Mouse (Mus musculus) intestine, embryonic 14.5 days (tissue): Measurements from ENCODE around the gene Pdgfd. TPM values are rescaled to one million over a fixed set of nuclear protein-coding genes. Genes with fewer than 3 reads are reported as not detected.
"Not testable (repeated sequence)": the region's sequence is repeated elsewhere in the genome, so short reads cannot be mapped to it uniquely, and the experiment has no call there.

ENCODE experiments used
- ATAC-seq: fragments of 200-750 bp; cut with Nextera tagmentation; replicated peaks from 2 replicates; pipeline ENCODE4 v1.8.0; 2017; ENCODE audit warnings: low read depth, moderate number of reproducible peaks, moderate TSS enrichment, moderate library complexity; ENCODE audit not compliant: low FRiP score, low TSS enrichment
- DNase-seq: peaks from one replicate; pipeline ENCODE4 v3.0.0-alpha.2; 2018; ENCODE audit warnings: low spot score
- H3K27ac ChIP-seq: fragments of 300-500 bp; sonication (generic); 2 replicates; pipeline ENCODE4 v1.5.1; 2014; ENCODE audit warnings: low read depth, mild to moderate bottlenecking, control low read depth
- H3K27me3 ChIP-seq: fragments of 300-500 bp; sonication (generic); replicated peaks from 2 replicates; pipeline ENCODE4 v1.6.1; 2014; ENCODE audit warnings: low read length, control low read depth; ENCODE audit not compliant: control insufficient read depth, insufficient read depth
- H3K36me3 ChIP-seq: fragments of 300-500 bp; sonication (generic); 2 replicates; pipeline ENCODE4 v1.6.1; 2014; ENCODE audit warnings: low read length, control low read depth; ENCODE audit not compliant: control insufficient read depth, insufficient read depth
- H3K4me1 ChIP-seq: fragments of 300-500 bp; sonication (generic); replicated peaks from 2 replicates; pipeline ENCODE4 v1.6.1; 2014; ENCODE audit warnings: low read length, control low read depth, mixed read lengths; ENCODE audit not compliant: control insufficient read depth, insufficient read depth
- H3K4me2 ChIP-seq: fragments of 300-500 bp; sonication (generic); 2 replicates; pipeline ENCODE4 v1.6.1; 2014; ENCODE audit warnings: low read length
- H3K4me3 ChIP-seq: fragments of 300-500 bp; sonication (generic); 2 replicates; pipeline ENCODE4 v1.5.1; 2014; ENCODE audit warnings: low read depth, low read length, control low read depth, mixed read lengths
- H3K9ac ChIP-seq: fragments of 300-500 bp; sonication (generic); 2 replicates; pipeline ENCODE4 v1.6.1; 2014; ENCODE audit warnings: mild to moderate bottlenecking, low read length
- H3K9me3 ChIP-seq: fragments of 300-500 bp; sonication (generic); 2 replicates; pipeline ENCODE4 v1.6.1; 2016; ENCODE audit warnings: low read length, control low read depth; ENCODE audit not compliant: control insufficient read depth
- WGBS: fragments of 180-500 bp; shearing (Covaris S2); extraction: QIAGEN DNeasy Blood & Tissue Kit; methylation state at CpG from one replicate; pipeline ENCODE4 v1.1.7; 2014; 5-methylcytosine and 5-hydroxymethylcytosine counted together
- polyA plus RNA-seq: library from polyadenylated mRNA; unstranded; fragments of >200 nt; fragmentation: Nextera tagmentation; extraction: Ambion mirVana; gene quantifications from 2 replicates; pipeline ENCODE4 v1.2.1, GENCODE M21; 2014

Gene Pdgfd
- polyA plus RNA-seq, 1 experiment from 2014 or later = 7.9 TPM

GRCm38 (mm10) chr9:6217505-6217904, 49.1 kb downstream of the Pdgfd start:
- Histone ChIP-seq H3K27ac (no peak overlapping the region), H3K4me1 (no peaks in the 10 kb centered on the region), H3K27me3 (no peaks in the 10 kb centered on the region), H3K36me3 (no peaks in the 10 kb centered on the region), H3K9ac (no peak overlapping the region), H3K4me3 (no peak overlapping the region), H3K9me3 (no peaks in the 10 kb centered on the region), H3K4me2 (no peak overlapping the region)
- WGBS = 43% methylated on average over 1 of the region's 1 CpGs
- DNase-seq (no peak), ATAC-seq (no peak)

- not testable (repeated sequence) for H3K4me2 ChIP-seq, H3K9ac ChIP-seq, ATAC-seq, DNase-seq, H3K4me1 ChIP-seq, H3K4me3 ChIP-seq, H3K27ac ChIP-seq, H3K9me3 ChIP-seq, H3K27me3 ChIP-seq, H3K36me3 ChIP-seq
- 97% methylated on average over 1 of the region's 1 CpGs for WGBS
Measured at GRCm38 (mm10) chr9:6235982-6236381, 67.6 kb downstream of the Pdgfd start.

GRCm38 (mm10) chr9:6250320-6250719, 81.9 kb downstream of the Pdgfd start:
- no peaks in the 10 kb centered on the region for H3K9me3 ChIP-seq
- no peak overlapping the region for H3K27ac ChIP-seq
- no peak overlapping the region for H3K4me3 ChIP-seq
- WGBS = 39% methylated on average over 1 of the region's 1 CpGs
- ATAC-seq (no peak), DNase-seq (no peak)
- no peaks in the 10 kb centered on the region for H3K36me3 ChIP-seq
- no peak overlapping the region for H3K4me2 ChIP-seq
- no peaks in the 10 kb centered on the region for H3K27me3 ChIP-seq
- no peaks in the 10 kb centered on the region for H3K4me1 ChIP-seq
- H3K9ac ChIP-seq = no peak overlapping the region

GRCm38 (mm10) chr9:6251990-6252389, 83.6 kb downstream of the Pdgfd start:
- Histone ChIP-seq H3K4me1 (no peaks in the 10 kb centered on the region), H3K27me3 (no peaks in the 10 kb centered on the region), H3K4me2 (no peak overlapping the region), H3K27ac (no peak overlapping the region), H3K9me3 (no peaks in the 10 kb centered on the region), H3K9ac (no peak overlapping the region), H3K36me3 (no peaks in the 10 kb centered on the region), H3K4me3 (no peak overlapping the region)
- ATAC-seq = no peak
- WGBS = 75% methylated on average over 2 of the region's 2 CpGs
- no peak for DNase-seq

DNA sequence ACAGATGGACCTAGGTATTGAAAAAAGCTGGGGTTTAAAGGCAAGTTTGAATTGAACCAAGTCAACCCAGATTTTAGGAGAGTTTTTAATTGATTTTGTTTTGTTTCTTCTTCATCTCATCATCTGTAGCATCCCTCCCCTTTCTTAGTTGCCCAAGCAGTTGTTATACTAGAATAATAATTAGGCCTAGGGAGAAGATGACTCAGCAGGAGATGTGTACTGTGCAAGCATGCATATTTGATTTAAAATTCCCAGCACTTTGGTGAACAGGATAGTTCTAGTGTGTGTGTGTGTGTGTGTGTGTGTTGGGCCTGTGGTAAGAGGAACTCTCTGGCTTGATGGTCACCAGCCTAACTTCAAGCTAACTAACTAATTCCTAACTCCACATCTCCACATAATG, 88.7 kb downstream of the Pdgfd start:
- DNase-seq (no peak), ATAC-seq (no peak)
- H3K27ac ChIP-seq = no peak overlapping the region
- no peak overlapping the region for H3K4me2 ChIP-seq
- H3K27me3 ChIP-seq = no peaks in the 10 kb centered on the region
- H3K9ac ChIP-seq = no peak overlapping the region
- H3K4me1 ChIP-seq = no peaks in the 10 kb centered on the region
- no peaks in the 10 kb centered on the region for H3K9me3 ChIP-seq
- no peak overlapping the region for H3K4me3 ChIP-seq
- no peaks in the 10 kb centered on the region for H3K36me3 ChIP-seq

DNA sequence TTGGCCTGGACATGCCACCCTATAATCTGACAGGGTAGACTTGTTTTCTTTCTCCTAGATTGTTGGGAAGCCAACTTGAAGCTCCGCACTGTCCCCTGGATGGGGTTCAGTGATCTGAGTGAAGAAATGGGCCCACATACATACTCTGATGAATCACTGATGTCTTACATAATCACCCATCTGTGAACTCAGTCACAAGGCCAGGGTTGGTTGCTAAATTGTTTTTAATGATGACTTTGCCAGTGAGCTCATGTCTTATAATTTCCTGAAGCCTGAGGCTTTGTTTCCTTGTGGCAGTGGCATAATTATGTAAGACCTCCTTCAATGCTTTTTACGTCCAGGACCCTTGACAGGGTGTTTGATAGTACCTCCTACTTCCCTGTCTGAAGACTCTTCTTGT, 96.4 kb downstream of the Pdgfd start:
- Histone ChIP-seq H3K4me1 (no peaks in the 10 kb centered on the region), H3K27ac (no peak overlapping the region), H3K4me2 (no peak overlapping the region), H3K27me3 (no peaks in the 10 kb centered on the region), H3K4me3 (no peak overlapping the region), H3K36me3 (no peaks in the 10 kb centered on the region), H3K9me3 (no peaks in the 10 kb centered on the region), H3K9ac (no peak overlapping the region)
- 79% methylated on average over 2 of the region's 2 CpGs for WGBS
- DNase-seq (no peak), ATAC-seq (no peak)

- Histone ChIP-seq H3K27ac (no peak within 1 kb of the TSS), H3K36me3 (no peaks in the 10 kb centered on the region), H3K4me1 (no peaks in the 10 kb centered on the region), H3K9ac (no peak within 1 kb of the TSS), H3K27me3 (no peaks in the 10 kb centered on the region), H3K9me3 (no peaks in the 10 kb centered on the region), H3K4me3 (no peak within 1 kb of the TSS), H3K4me2 (no peak within 1 kb of the TSS)
- WGBS = 57% methylated on average over 1 of the region's 1 CpGs
- ATAC-seq = no peak
- DNase-seq = no peak
Measured at GRCm38 (mm10) chr9:6269796-6270280, 101.5 kb downstream of the Pdgfd start, which contains the start of gene Ddi1. Ddi1 (minus strand) TSS chr9:6269846.

GRCm38 (mm10) chr9:6276395-6276794, 108.0 kb downstream of the Pdgfd start:
- H3K4me1 ChIP-seq = no peaks in the 10 kb centered on the region
- DNase-seq = no peak
- no peak overlapping the region for H3K9ac ChIP-seq
- no peak overlapping the region for H3K4me2 ChIP-seq
- no peaks in the 10 kb centered on the region for H3K36me3 ChIP-seq
- no peak for ATAC-seq
- WGBS = 69% methylated on average over 1 of the region's 1 CpGs
- H3K27me3 ChIP-seq = no peaks in the 10 kb centered on the region
- no peaks in the 10 kb centered on the region for H3K9me3 ChIP-seq
- no peak overlapping the region for H3K27ac ChIP-seq
- no peak overlapping the region for H3K4me3 ChIP-seq

- H3K4me2 ChIP-seq = no peak overlapping the region
- DNase-seq (no peak), ATAC-seq (no peak)
- no peaks in the 10 kb centered on the region for H3K36me3 ChIP-seq
- no peaks in the 10 kb centered on the region for H3K4me1 ChIP-seq
- no peaks in the 10 kb centered on the region for H3K9me3 ChIP-seq
- no peak overlapping the region for H3K4me3 ChIP-seq
- H3K9ac ChIP-seq = no peak overlapping the region
- H3K27ac ChIP-seq = no peak overlapping the region
- no peaks in the 10 kb centered on the region for H3K27me3 ChIP-seq
Measured at GRCm38 (mm10) chr9:6277526-6277925, 109.1 kb downstream of the Pdgfd start.
